8 mouse cellular contexts compared by ENCODE assay signal in genomic region chr9:43101936-43102595, GRCm38 (mm10). TPM values are rescaled to one million over a fixed set of nuclear protein-coding genes. Genes with fewer than 3 reads are reported as not detected.
DNase-seq lines count a peak whose midpoint lies in the region; ATAC-seq and TF ChIP-seq lines count a peak whose summit lies in the region.

No protein-coding gene starts in this region.

- no peak for TF ChIP-seq CTCF in heart, adult 2 months (IDR thresholded peaks at IDR 0.05)
- no peak for TF ChIP-seq CTCF in liver, embryonic 14.5 days (IDR thresholded peaks at IDR 0.05; ENCODE audit: low read depth)

- no peak overlapping the region for H3K9ac ChIP-seq in kidney, embryonic 15.5 days
- peak overlapping the region; percentile 18 for H3K9ac ChIP-seq in heart, adult 2 months (ENCODE audit: low read depth, low read length)
- H3K9ac ChIP-seq in liver, embryonic 14.5 days (replicated peaks), result peak overlapping the region; percentile 74

- no peak for DNase-seq in kidney, postnatal 25 days
- DNase-seq in heart, adult 2 months, result peak; percentile 46 to 52
- peak; percentile 87 to 91 (median 90) for DNase-seq in liver, embryonic 14.5 days (ENCODE audit: low read depth in 3 of 3, low spot score in 3 of 3)
- peak; percentile 20 to 36 for DNase-seq in spleen, postnatal 14 days (ENCODE audit: low spot score in 2 of 2)
- DNase-seq in B cell, adult 2 months, result no peak
- DNase-seq in urinary bladder, postnatal 10 days (ENCODE audit: low spot score), result no peak
- DNase-seq in adrenal gland, postnatal 25 days, result no peak

- H3K4me1 ChIP-seq in kidney, embryonic 15.5 days, result peaks cover 50% of the 10 kb centered on the region
- H3K4me1 ChIP-seq in heart, adult 2 months (ENCODE audit: control insufficient read depth, insufficient read depth, low read length), result peaks cover 18% of the 10 kb centered on the region
- H3K4me1 ChIP-seq in liver, embryonic 14.5 days (replicated peaks; ENCODE audit: control insufficient read depth in 2 of 2, insufficient read depth in 2 of 2, low read length in 1 of 2), result peaks cover 25 to 36% of the 10 kb centered on the region in 2 experiments

- no peaks in the 10 kb centered on the region for H3K27me3 ChIP-seq in kidney, embryonic 15.5 days
- no peaks in the 10 kb centered on the region for H3K27me3 ChIP-seq in heart, adult 2 months (ENCODE audit: control insufficient read depth, insufficient read depth, low read length)
- H3K27me3 ChIP-seq in liver, embryonic 14.5 days (ENCODE audit: control insufficient read depth, insufficient read depth, low read length), result no peaks in the 10 kb centered on the region

- peak overlapping the region; percentile 78 for H3K4me2 ChIP-seq in kidney, embryonic 15.5 days
- H3K4me2 ChIP-seq in liver, embryonic 14.5 days (ENCODE audit: low read depth), result peak overlapping the region; percentile 78

- peak overlapping the region; percentile 92 for H3K4me3 ChIP-seq in kidney, embryonic 15.5 days (replicated peaks)
- peak overlapping the region; percentile 90 for H3K4me3 ChIP-seq in heart, adult 2 months
- H3K4me3 ChIP-seq in liver, embryonic 14.5 days (ENCODE audit: insufficient read depth in 1 of 2, low read depth in 2 of 2, low read length in 2 of 2), result peak overlapping the region; percentile 63 to 89

- peak overlapping the region; percentile 46; the same call in 1 of the 2 replicates for H3K27ac ChIP-seq in kidney, embryonic 15.5 days
- peak overlapping the region; percentile 98 for H3K27ac ChIP-seq in heart, adult 2 months
- H3K27ac ChIP-seq in liver, embryonic 14.5 days, result peak overlapping the region; percentile 98

- no peaks in the 10 kb centered on the region for H3K9me3 ChIP-seq in kidney, embryonic 15.5 days (replicated peaks)
- no peaks in the 10 kb centered on the region for H3K9me3 ChIP-seq in liver, embryonic 14.5 days (ENCODE audit: control insufficient read depth, low read length)

- peaks cover 5% of the 10 kb centered on the region for H3K79me2 ChIP-seq in heart, adult 2 months (replicated peaks; ENCODE audit: control insufficient read depth, insufficient read depth, low read length)

- TF ChIP-seq POLR2A in heart, adult 2 months (IDR thresholded peaks at IDR 0.05; ENCODE audit: insufficient read depth, low read depth, low read length), result peak; percentile 60; the same call in 1 of the 2 replicates

- intact Hi-C loops in heart, adult 2 months (cut with DNase I), result loop anchor here (2.0 kb wide), 1 partner anchor 63 kb away; no protein-coding TSS in a partner anchor

- TF ChIP-seq EP300 in heart, adult 2 months (IDR thresholded peaks at IDR 0.05; ENCODE audit: insufficient read depth, low read depth, low read length), result no peak
- peak; percentile 92 for TF ChIP-seq EP300 in liver, embryonic 14.5 days (IDR thresholded peaks at IDR 0.05; ENCODE audit: low read depth)

- ATAC-seq in kidney, embryonic 15.5 days (replicated peaks; ENCODE audit: low FRiP score), result no peak
- ATAC-seq in liver, embryonic 14.5 days (ENCODE audit: insufficient read depth), result peak; percentile 82

- 67% methylated on average over 8 of the region's 8 CpGs for WGBS in kidney, embryonic 15.5 days
- 10% methylated on average over 8 of the region's 8 CpGs for WGBS in heart, adult 2 months
- WGBS in liver, embryonic 14.5 days (ENCODE audit: insufficient replicate concordance), result 25% methylated on average over 8 of the region's 8 CpGs

- H3K36me3 ChIP-seq in kidney, embryonic 15.5 days, result no peaks in the 10 kb centered on the region
- H3K36me3 ChIP-seq in heart, adult 2 months (ENCODE audit: control insufficient read depth, insufficient read depth, low read length), result peaks cover 21% of the 10 kb centered on the region
- no peaks in the 10 kb centered on the region for H3K36me3 ChIP-seq in liver, embryonic 14.5 days (replicated peaks; ENCODE audit: control insufficient read depth, insufficient read depth, low read depth)

RNA-seq across cellular contexts. Expression of gene Arhgef12, which starts 5.0 kb away (rescaled TPM):
- 14.6 and 15.5 TPM in 2 replicates for polyA plus RNA-seq in kidney, embryonic 15.5 days (2015; fragmentation: Nextera tagmentation; extraction: Ambion mirVana)
- total RNA-seq in heart, adult 2 months (2021), result 100 to 1,000 TPM; 136 to 150 TPM
- 34.8 and 66.4 TPM in 2 replicates for polyA plus RNA-seq in heart, adult 2 months (2012; rRNA removed)
- 7.5 and 9.3 TPM in 2 replicates for polyA plus RNA-seq in liver, embryonic 14.5 days (2012; rRNA removed)
- 5.2 and 6.5 TPM in 2 replicates for polyA plus RNA-seq in liver, embryonic 14.5 days (2014; fragmentation: Nextera tagmentation; extraction: Ambion mirVana)
- total RNA-seq in adrenal gland, postnatal 25 days (2021), result 137 and 142 TPM in 2 replicates

RNA-seq across cellular contexts. Expression of gene Tmem136, which starts 14.3 kb away (rescaled TPM):
- 7.5 and 8.6 TPM in 2 replicates for polyA plus RNA-seq in kidney, embryonic 15.5 days (2015; fragmentation: Nextera tagmentation; extraction: Ambion mirVana)
- 1 to 10 TPM; 5.7 to 7.1 TPM for total RNA-seq in heart, adult 2 months (2021)
- 7.4 and 10.2 TPM in 2 replicates for polyA plus RNA-seq in heart, adult 2 months (2012; rRNA removed)
- 0.94 and 0.97 TPM in 2 replicates for polyA plus RNA-seq in liver, embryonic 14.5 days (2012; rRNA removed)
- 0.47 and 0.57 TPM in 2 replicates for polyA plus RNA-seq in liver, embryonic 14.5 days (2014; fragmentation: Nextera tagmentation; extraction: Ambion mirVana)
- total RNA-seq in adrenal gland, postnatal 25 days (2021), result 4.4 and 5.7 TPM in 2 replicates

Comparison
In these comparisons a context has a peak if more than half of its experiments do, and no peak if none do; other contexts are left out.
1. H3K27ac ChIP-seq: peak in every context shown above with its lines; median percentile 98 in heart, adult 2 months; 98 in liver, embryonic 14.5 days; 46 in kidney, embryonic 15.5 days.
2. DNase-seq: peak in heart, adult 2 months (2 of 2), liver, embryonic 14.5 days (3 of 3) and spleen, postnatal 14 days (2 of 2); none in kidney, postnatal 25 days (0 of 2), B cell, adult 2 months (0 of 2), urinary bladder, postnatal 10 days (single experiment) and adrenal gland, postnatal 25 days (single experiment).
3. Peak in every context shown above with its lines, with median percentiles within 50 percentile points of each other: H3K4me3 ChIP-seq.